Mouse (Mus musculus) right cerebral cortex, adult 2 months (tissue): ENCODE results near the gene Abca5.
"Not testable (repeated sequence)": the region's sequence is repeated elsewhere in the genome, so short reads cannot be mapped to it uniquely, and the experiment has no call there.

Experiments used
- DNase-seq, 2 experiments: peaks; one replicate each; pipeline ENCODE4 v3.0.0; 2021 to 2022; ENCODE audit warnings: low spot score in 2 of 2

Gene Abca5

DNA sequence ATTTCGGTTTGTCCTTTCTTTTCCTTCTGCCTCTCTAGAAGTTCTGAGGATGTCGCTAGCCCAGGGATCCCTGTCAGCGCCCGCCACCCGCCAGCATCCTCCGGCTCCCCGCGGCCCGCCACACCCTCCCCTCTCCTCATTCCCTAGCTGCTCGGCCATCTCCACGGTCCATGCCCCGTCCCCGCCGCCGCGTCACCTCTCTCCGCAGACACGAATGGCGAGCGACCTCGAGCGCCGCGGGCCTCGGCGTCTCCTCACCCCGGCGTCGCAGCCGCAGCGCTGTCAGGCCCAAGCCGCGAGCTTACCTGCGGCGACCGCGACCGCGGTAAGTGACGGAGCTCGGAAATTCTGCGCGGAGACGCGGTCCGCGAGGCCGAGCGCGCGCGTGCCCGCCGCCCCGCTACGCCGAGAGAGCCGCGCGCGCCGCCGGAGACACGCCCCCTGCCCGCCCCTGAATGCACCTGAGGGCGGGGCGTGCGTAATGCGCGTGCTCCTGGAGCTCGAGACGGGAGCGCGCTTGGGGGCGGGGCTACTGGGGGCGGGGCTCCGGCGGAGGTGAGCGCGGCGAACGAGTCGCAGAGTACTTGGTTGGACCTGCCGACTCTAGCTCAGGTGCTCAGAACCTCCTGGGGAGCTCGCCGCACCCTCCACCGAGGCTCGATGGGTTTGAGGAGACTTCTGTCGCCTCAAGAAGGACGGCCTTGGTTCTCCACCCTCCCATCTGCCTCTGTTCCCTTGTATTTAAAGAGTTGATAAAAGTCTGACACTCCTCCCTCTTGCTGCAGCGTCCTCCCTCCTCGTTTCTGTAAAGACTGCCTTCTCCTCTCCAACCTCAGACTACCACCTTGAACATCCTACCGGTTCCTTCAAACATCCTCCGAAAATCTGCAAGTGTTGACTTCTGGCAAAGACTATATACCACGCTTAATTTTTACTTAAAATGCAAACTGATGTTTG is at the start of gene Abca5:
Abca5 (minus strand) TSS at position 428 of the 957 bp plus-strand sequence.
- DNase-seq = peak; percentile 85 to 89

DNA sequence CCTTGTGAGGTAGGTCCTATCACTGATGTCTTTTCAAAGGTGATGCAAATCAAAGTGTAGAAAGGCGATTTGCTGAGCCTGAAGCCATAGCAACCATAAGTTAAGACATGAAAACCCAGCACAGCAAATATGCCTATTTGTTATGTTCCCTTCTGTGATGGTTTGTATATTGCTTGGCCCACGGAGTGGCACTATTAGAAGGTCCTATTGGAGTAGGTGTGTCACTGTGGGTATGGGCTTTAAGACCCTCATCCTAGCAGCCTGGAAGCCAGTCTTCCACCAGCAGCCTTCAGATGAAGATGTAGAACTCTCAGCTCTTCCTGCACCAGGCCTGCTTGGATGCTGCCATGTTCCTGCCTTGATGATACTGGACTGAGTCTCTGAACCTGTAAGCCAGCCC is 48.0 kb upstream of the Abca5 start:
- no peak for DNase-seq

DNA sequence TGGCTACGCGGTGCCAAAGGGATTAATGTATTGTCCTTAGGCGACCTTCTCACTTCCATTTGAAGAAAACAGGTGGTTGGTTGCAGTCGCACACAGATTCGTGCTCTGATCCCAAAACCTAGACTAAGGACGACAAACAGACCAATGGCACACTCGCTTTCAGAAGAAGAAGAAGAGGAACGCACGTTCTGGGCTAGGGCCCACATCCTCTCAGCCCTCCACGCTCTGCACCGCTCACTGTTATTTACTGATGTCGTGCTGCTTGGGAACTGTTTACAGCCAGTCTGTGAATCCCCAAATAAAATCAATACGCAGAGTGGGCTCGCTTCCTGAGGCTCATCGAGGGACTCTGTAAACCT is 42.8 kb upstream of the Abca5 start:
- DNase-seq = no peak

GRCm38 (mm10) chr11:110379661-110380309 is 42.3 kb upstream of the Abca5 start:
- DNase-seq = peak; percentile 39 to 67

- DNase-seq = peak; percentile 22 to 24
Observed at GRCm38 (mm10) chr11:110374036-110374435, 36.5 kb upstream of the Abca5 start.

GRCm38 (mm10) chr11:110372266-110372954 is 34.9 kb upstream of the Abca5 start:
- no peak for DNase-seq

DNA sequence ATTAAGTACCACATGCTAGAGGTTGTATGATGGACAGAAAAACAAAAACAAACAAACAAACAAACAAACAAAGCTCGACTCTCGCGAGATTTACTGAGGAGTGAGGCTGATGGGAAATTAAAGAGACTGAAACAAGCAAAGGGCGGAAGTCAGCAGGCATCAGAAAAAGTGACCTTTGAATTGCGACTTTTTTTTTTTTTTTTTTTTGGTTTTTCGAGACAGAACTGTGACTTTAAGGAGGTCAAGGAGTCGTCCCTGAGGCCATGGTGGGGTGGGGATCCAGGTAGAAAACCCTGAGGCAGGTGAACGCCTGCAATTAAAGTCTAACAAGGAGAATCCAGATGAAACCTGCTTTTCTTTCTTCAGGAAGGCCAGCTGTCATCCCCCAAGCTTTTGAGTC is 34.3 kb upstream of the Abca5 start:
- DNase-seq = no peak

GRCm38 (mm10) chr11:110369312-110370019 is 31.9 kb upstream of the Abca5 start:
- DNase-seq = no peak

GRCm38 (mm10) chr11:110367638-110368037 is 30.1 kb upstream of the Abca5 start:
- DNase-seq = no peak

GRCm38 (mm10) chr11:110366902-110367301 is 29.4 kb upstream of the Abca5 start:
- DNase-seq = no peak

GRCm38 (mm10) chr11:110365016-110365415 is 27.5 kb upstream of the Abca5 start:
- DNase-seq = peak; percentile 27 to 28

DNA sequence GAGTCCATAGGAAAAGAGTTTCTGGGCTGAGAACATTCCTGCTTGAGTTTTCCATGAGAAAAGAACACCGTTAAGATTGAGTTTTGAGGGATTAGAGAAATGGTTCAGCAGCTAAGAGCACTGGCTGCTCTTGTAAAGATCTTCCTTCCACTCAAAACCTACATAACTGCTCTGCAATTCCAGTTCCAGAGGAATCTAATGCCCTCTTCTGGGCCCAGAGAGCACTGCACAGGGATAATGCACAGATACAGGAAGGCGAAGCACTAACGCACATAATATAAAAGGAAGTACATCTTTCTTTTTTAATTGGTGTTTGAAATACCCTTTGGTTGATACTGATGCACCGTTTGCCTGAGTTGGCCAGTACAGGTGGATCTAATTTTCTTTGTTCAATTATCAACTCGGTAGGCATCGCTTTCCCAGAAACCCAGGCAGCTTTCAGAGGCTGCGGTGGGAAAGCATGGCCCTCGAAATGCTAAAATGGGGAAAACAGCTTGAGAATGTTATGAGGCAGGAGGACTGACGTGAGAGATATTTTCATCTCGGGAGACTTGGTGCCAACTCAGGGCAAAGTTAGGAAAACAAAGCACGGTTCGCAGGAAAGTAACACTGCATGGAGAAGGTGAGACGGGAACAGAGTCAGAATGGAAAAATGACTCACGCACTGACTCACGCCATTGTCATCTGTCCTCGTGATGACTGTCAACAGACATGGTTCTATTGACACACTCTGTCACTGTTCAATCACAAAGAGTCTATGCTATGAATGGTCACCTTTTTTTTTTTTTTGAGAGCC is 20.4 kb upstream of the Abca5 start:
- DNase-seq = peak; percentile 75 to 82

- not testable (repeated sequence) for DNase-seq
Observed at GRCm38 (mm10) chr11:110355131-110355530, 17.6 kb upstream of the Abca5 start.

DNA sequence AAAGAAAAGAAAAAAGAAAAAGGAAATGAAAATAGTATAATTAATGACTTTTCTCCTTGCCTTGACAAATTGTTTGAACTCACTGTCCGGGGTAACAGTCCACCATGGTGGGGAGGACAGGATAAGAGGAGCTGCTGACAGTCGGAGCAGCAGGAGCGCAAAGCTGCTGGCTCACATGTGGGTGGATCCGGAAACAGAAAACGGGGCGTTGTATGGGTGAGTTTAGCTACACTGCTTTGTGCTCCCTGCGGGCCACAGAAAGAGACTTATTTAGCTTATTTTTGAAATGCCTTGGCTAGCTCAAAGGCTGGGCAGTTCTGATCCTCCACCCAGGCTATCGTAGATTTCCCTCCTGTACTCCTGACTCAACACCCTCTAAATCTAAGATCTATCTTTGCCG is 16.7 kb upstream of the Abca5 start:
- peak; percentile 9 to 20 for DNase-seq

DNA sequence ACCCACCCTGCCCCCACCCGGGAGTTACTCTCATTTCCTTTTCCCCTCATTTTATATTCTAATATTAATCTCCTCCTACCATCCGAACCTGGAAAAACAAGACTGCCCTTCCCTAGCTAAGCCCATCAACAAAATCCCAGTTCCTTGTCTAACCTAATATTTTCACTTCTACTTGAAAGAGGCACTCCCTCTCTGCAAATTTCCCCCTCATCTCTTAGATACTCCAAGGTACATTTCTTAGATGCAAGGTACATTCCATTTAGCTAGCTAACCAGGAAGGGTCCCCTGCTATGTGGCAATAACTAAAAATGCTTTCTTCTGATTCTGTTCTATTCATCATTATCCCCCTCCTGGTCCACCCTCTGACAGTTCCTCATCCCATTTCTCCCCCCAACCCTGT is 10.7 kb upstream of the Abca5 start:
- DNase-seq = no peak

DNA sequence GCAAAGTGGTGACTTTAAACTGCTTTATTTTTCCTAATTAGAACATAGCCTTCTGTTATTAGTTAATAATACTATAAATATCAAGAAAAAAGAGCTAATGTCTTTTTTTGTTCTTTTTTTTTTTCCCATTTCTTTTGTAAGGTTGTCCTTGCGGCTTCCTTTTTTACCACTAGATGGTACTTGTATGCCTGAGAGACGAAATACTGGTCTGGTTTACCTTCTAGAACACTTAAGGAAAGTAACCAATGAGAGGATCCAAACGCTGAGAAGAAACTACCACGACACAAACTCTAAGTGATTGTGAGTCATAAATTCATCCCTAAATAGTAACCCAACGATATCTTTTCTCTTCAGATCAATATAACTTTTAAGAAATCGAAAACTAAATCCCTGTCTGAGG is 10.3 kb upstream of the Abca5 start:
- DNase-seq = no peak

DNA sequence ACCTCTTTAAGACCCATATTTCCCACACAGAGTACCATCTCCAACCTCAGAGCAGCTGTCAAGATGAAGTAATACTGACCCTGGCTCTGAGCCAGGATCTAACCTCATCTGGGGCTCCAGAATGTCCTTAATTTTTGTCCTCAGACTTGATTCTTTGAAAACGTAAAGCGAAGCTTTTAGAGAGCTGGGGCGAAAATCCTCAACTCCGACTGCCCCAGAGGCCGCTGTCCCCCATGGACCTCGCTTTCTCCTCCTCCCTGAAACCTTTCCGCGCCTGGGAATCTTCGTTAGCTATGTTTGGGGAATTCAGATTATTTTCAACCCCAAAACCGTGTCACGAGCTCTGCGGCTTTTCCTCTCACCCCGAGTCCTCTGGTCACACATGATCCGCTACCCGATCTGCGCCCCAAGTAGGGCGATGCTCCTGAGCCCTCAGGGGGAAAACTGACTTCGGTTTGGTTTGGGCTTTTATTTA is 665 bp downstream of the Abca5 start:
- DNase-seq = peak; percentile 23 to 34

DNA sequence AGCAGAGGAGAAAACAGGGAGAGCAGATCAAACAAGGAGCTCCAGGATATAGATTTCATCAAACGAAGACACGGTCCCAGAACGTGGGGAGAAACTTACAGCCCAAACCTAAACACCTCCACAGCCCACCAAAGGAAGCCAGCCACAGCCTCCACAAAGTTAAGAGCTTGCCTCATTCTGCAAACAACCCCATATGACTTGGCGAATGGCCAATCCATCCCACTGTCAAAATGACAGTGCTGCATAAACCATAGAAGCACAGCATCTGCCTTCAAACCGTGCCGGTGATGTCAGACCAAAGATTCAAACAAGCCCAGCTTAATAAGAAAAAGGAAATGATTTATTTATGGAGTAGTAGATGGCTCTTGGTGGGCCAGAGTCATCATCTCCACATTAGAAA is 7.4 kb downstream of the Abca5 start:
- DNase-seq = peak; percentile 60 to 62

- no peak for DNase-seq
Observed at GRCm38 (mm10) chr11:110322266-110322665, 15.2 kb downstream of the Abca5 start.

DNA sequence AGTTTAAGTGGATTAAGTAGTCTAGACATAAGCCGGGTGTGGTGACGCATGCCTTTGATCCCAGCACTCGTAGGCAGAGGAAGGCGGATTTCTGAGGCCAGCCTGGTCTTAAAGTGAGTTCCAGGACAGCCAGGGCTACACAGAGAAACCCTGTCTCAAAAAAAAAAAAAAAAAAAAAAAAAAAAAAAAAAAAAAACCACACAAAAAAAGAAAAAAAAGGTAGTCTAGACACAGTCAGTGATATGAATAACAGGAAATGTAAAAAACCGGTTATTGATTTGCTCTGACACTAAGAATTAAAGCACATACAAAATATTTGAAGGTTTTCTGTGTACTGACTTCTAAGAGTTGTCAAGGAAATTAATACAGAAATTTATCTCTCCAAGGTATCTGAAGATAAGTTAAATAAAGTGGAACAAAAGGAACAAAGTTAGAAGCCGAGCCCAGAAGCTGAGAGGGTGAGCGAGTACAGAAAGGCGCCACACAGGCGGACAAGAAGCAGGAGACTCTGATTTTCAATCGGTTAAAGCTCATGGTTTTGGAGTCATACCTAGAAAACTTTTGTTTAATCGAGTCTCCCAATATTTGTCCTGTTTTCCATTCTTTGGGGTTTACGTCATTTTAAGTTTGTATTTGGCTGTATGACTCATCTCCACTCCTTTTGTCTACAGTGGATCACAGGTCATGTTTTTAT is 30.9 kb downstream of the Abca5 start:
- DNase-seq = no peak
